Mouse (Mus musculus): Measurements from ENCODE around the gene Sez6l2. TPM values are rescaled to one million over a fixed set of nuclear protein-coding genes. Genes with fewer than 3 reads are reported as not detected.

Sez6l2 gene
- total RNA-seq, 2 experiments from 2014 or later = 0.46 to 3.4 TPM

GRCm38 (mm10) chr7:127004122-127004875 is 53.9 kb downstream of the Sez6l2 start:
- no peak for ATAC-seq (replicated peaks; ENCODE audit: poor library complexity, severe bottlenecking)

GRCm38 (mm10) chr7:127007313-127008024 is 57.1 kb downstream of the Sez6l2 start:
- no peak for ATAC-seq (replicated peaks; ENCODE audit: poor library complexity, severe bottlenecking)

- ATAC-seq (replicated peaks; ENCODE audit: poor library complexity, severe bottlenecking) = peak; percentile 93
These were observed 58.1 kb downstream of the Sez6l2 start for GRCm38 (mm10) chr7:127008239-127009019.

- ATAC-seq (replicated peaks; ENCODE audit: poor library complexity, severe bottlenecking) = no peak
These were observed 59.1 kb downstream of the Sez6l2 start for GRCm38 (mm10) chr7:127009307-127010085.

- ATAC-seq (replicated peaks; ENCODE audit: poor library complexity, severe bottlenecking) = no peak
These were observed 60.7 kb downstream of the Sez6l2 start for GRCm38 (mm10) chr7:127011051-127011450.

- ATAC-seq (replicated peaks; ENCODE audit: poor library complexity, severe bottlenecking) = no peak
These were observed 61.4 kb downstream of the Sez6l2 start for GRCm38 (mm10) chr7:127011717-127012116.

- ATAC-seq (replicated peaks; ENCODE audit: poor library complexity, severe bottlenecking) = no peak
These were observed 62.0 kb downstream of the Sez6l2 start for GRCm38 (mm10) chr7:127012374-127012773.

GRCm38 (mm10) chr7:127012845-127013244 is 62.5 kb downstream of the Sez6l2 start:
- no peak for ATAC-seq (replicated peaks; ENCODE audit: poor library complexity, severe bottlenecking)

GRCm38 (mm10) chr7:127013385-127013784 is 63.0 kb downstream of the Sez6l2 start:
- no peak for ATAC-seq (replicated peaks; ENCODE audit: poor library complexity, severe bottlenecking)

GRCm38 (mm10) chr7:127014320-127014719 is 64.0 kb downstream of the Sez6l2 start, which contains the start of gene Mvp:
Mvp (minus strand) TSS chr7:127014621.
- ATAC-seq (replicated peaks; ENCODE audit: poor library complexity, severe bottlenecking) = peak; percentile 26

- ATAC-seq (replicated peaks; ENCODE audit: poor library complexity, severe bottlenecking) = no peak
These were observed 64.6 kb downstream of the Sez6l2 start for GRCm38 (mm10) chr7:127014993-127015392.

- peak; percentile 36 for ATAC-seq (replicated peaks; ENCODE audit: poor library complexity, severe bottlenecking)
These were observed 65.7 kb downstream of the Sez6l2 start for GRCm38 (mm10) chr7:127016081-127016480.

- no peak for ATAC-seq (replicated peaks; ENCODE audit: poor library complexity, severe bottlenecking)
These were observed 65.9 kb downstream of the Sez6l2 start, which contains the start of gene Pagr1b for GRCm38 (mm10) chr7:127016481-127016485. Pagr1b (minus strand) TSS chr7:127016484.

- peak; percentile 37 for ATAC-seq (replicated peaks; ENCODE audit: poor library complexity, severe bottlenecking)
These were observed 66.1 kb downstream of the Sez6l2 start for GRCm38 (mm10) chr7:127016486-127016938.

GRCm38 (mm10) chr7:127016971-127017949 is 66.9 kb downstream of the Sez6l2 start, which contains the start of gene Pagr1a:
Pagr1a (minus strand) TSS chr7:127017352.
- peak; percentile 65 for ATAC-seq (replicated peaks; ENCODE audit: poor library complexity, severe bottlenecking)

GRCm38 (mm10) chr7:127017950-127018345 is 67.6 kb downstream of the Sez6l2 start:
- no peak for ATAC-seq (replicated peaks; ENCODE audit: poor library complexity, severe bottlenecking)

GRCm38 (mm10) chr7:127018416-127019305 is 68.3 kb downstream of the Sez6l2 start:
- no peak for ATAC-seq (replicated peaks; ENCODE audit: poor library complexity, severe bottlenecking)

GRCm38 (mm10) chr7:127019306-127019960 is 69.1 kb downstream of the Sez6l2 start:
- no peak for ATAC-seq (replicated peaks; ENCODE audit: poor library complexity, severe bottlenecking)

All from granulocyte monocyte progenitor cell, adult 5-6 weeks (primary cell).